Mouse (Mus musculus) forebrain, embryonic 14.5 days (tissue): Measurements from ENCODE around the gene Epb42. TPM values are rescaled to one million over a fixed set of nuclear protein-coding genes. Genes with fewer than 3 reads are reported as not detected.

ENCODE experiments used
- ATAC-seq: fragments of 200-750 bp; cut with Nextera tagmentation; 2 replicates; pipeline ENCODE4 v1.8.0; 2017; ENCODE audit warnings: mild to moderate bottlenecking, moderate library complexity
- DNase-seq: peaks from one replicate; pipeline ENCODE4 v3.0.0-alpha.2; 2015; ENCODE audit warnings: low spot score
- H3K27ac ChIP-seq: fragments of 300-500 bp; sonication (generic); 2 replicates; pipeline ENCODE4 v1.5.1; 2014; ENCODE audit warnings: low read depth, mild to moderate bottlenecking, control low read depth, low read length, moderate library complexity
- H3K27me3 ChIP-seq: fragments of 300-500 bp; sonication (generic); replicated peaks from 2 replicates; pipeline ENCODE4 v1.6.1; 2014; ENCODE audit warnings: low read length, control low read depth, mixed read lengths; ENCODE audit not compliant: control insufficient read depth, insufficient read depth
- H3K36me3 ChIP-seq: fragments of 300-500 bp; sonication (generic); 2 replicates; pipeline ENCODE4 v1.6.1; 2014; ENCODE audit warnings: low read length, control low read depth; ENCODE audit not compliant: control insufficient read depth, insufficient read depth
- H3K4me1 ChIP-seq: fragments of 300-500 bp; sonication (generic); 2 replicates; pipeline ENCODE4 v1.6.1; 2014; ENCODE audit warnings: antibody characterized with exemption, low read length, control low read depth; ENCODE audit not compliant: control insufficient read depth, insufficient read depth
- H3K4me2 ChIP-seq: fragments of 300-500 bp; sonication (generic); 2 replicates; pipeline ENCODE4 v1.6.1; 2014; ENCODE audit warnings: mild to moderate bottlenecking, control low read depth, low read length
- H3K4me3 ChIP-seq: fragments of 300-500 bp; sonication (generic); 2 replicates; pipeline ENCODE4 v1.5.1; 2014; ENCODE audit warnings: low read depth, low read length, control low read depth
- H3K9ac ChIP-seq: fragments of 300-500 bp; sonication (generic); 2 replicates; pipeline ENCODE4 v1.6.1; 2014; ENCODE audit warnings: mild to moderate bottlenecking, low read length, control low read depth, moderate library complexity
- H3K9me3 ChIP-seq: fragments of 300-500 bp; sonication (generic); replicated peaks from 2 replicates; pipeline ENCODE4 v1.6.1; 2016; ENCODE audit warnings: low read length, control low read depth, mixed read lengths; ENCODE audit not compliant: control insufficient read depth
- WGBS: fragments of 180-500 bp; shearing (Covaris S2); extraction: QIAGEN DNeasy Blood & Tissue Kit; methylation state at CpG from one replicate; pipeline ENCODE4 v1.1.7; 2014; 5-methylcytosine and 5-hydroxymethylcytosine counted together
- polyA plus RNA-seq: library from polyadenylated mRNA; unstranded; fragments of >200 nt; fragmentation: Nextera tagmentation; extraction: Ambion mirVana; gene quantifications from 2 replicates; pipeline ENCODE4 v1.2.1, GENCODE M21; 2014

Gene Epb42
- 0.13 and 0.32 TPM in 2 replicates for polyA plus RNA-seq

DNA sequence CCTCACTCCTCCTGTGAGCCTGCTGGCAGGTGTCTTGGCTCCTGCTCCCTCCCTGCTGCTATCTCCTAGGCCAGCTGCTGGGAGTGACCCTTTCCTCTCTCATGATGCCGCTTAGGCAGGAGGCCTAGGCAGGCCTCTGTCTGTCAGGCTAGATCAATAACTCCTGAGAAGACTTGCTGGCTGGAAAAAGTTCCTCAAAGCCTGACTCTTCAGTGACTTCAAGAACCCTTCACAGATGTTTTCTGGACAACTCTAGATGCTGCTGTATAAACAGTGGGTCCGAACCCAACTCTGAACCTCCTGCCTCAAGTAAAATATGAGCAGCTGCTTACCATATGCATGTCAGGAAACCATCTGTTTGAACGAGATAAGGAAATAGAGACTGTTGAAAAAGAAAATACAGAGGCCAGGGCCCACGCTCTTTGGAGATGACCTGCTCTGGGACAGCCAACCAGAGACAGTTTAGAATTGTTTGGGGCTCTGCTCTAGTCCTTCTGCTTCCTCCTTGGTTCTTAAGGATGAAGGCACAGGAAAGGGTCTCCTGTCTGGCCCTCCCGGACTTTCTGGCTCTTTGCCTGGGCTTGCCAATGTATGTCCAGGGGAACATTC lies at the start of gene Epb42:
Epb42 (minus strand) TSS at position 340 of the 609 bp plus-strand sequence.
- Histone ChIP-seq H3K4me3 (no peak within 1 kb of the TSS), H3K27ac (no peak within 1 kb of the TSS)
- WGBS: 74% methylated on average over 5 of the region's 5 CpGs

DNA sequence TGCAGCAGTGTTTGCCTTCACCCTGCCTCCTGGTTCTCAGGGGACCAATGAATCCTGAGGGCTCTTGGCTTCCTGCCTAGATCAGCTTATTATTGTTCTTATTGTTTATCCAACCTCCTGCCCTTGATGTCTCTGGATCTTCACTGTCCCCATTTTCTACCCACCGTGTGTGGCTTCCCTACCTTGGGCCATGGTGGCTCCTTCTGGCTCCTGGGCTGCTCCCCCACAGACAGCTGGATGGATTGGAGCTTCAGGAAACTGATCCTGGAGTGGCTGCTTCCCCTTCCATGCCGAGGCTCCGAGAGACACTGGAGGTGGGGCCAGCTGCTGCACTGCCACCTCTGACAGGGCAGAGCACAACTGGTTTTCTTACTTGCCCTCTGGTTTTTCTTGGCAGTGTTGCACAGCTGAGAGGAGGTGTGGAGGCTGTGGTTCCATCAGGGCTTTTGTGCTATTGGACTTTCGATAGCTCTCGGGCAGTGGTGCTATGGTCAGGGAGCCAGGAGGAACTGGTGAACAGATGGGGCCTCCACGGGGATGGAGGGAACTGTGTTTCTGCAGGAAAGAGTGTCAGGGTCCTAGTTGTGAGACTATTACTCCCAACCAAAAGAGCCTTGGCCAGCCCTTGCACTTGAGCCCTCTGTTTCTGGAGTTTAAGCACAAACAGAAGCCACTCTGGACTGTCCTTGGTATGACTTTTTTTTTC lies 48.8 kb upstream of the Epb42 start, which contains the start of gene Tgm5:
Tgm5 (minus strand) TSS at position 362 of the 706 bp plus-strand sequence.
- H3K36me3 ChIP-seq: no peaks in the 10 kb centered on the region
- DNase-seq: no peak
- H3K4me2 ChIP-seq: no peak within 1 kb of the TSS
- no peaks in the 10 kb centered on the region for H3K9me3 ChIP-seq
- 62% methylated on average over 6 of the region's 6 CpGs for WGBS
- no peak within 1 kb of the TSS for H3K4me3 ChIP-seq
- H3K9ac ChIP-seq: no peak within 1 kb of the TSS
- no peak within 1 kb of the TSS for H3K27ac ChIP-seq
- H3K4me1 ChIP-seq: no peaks in the 10 kb centered on the region
- H3K27me3 ChIP-seq: no peaks in the 10 kb centered on the region
- ATAC-seq: no peak

More for the DNA sequence above, at the start of gene Epb42:
- ATAC-seq: no peak
- Histone ChIP-seq H3K27me3 (no peaks in the 10 kb centered on the region), H3K4me2 (no peak within 1 kb of the TSS), H3K9ac (no peak within 1 kb of the TSS), H3K9me3 (no peaks in the 10 kb centered on the region), H3K36me3 (no peaks in the 10 kb centered on the region), H3K4me1 (no peaks in the 10 kb centered on the region)
- DNase-seq: no peak

DNA sequence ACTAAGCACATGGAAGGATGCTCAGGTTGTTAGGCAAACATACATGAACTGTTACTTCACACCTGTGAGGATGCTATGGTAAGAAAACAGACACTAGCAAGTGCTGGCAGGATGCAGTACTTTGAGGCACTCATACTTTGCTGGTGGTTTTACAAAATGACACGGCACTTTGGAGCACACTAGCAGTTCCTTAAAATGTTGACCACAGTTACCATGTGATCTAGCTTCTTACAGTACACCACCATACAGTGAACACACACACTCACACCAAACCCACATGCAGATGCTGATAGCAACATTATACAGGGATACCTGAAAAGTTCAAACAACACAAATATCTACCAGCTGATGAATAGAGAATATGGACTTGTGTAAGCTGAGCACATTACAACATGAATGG lies 45.8 kb upstream of the Epb42 start:
- 89% methylated on average over 1 of the region's 1 CpGs for WGBS
- H3K27ac ChIP-seq: no peak overlapping the region
- H3K27me3 ChIP-seq: no peaks in the 10 kb centered on the region
- H3K36me3 ChIP-seq: no peaks in the 10 kb centered on the region
- DNase-seq (no peak), ATAC-seq (no peak)
- H3K4me1 ChIP-seq: no peaks in the 10 kb centered on the region
- no peak overlapping the region for H3K9ac ChIP-seq
- no peaks in the 10 kb centered on the region for H3K9me3 ChIP-seq
- H3K4me3 ChIP-seq: no peak overlapping the region
- no peak overlapping the region for H3K4me2 ChIP-seq

DNA sequence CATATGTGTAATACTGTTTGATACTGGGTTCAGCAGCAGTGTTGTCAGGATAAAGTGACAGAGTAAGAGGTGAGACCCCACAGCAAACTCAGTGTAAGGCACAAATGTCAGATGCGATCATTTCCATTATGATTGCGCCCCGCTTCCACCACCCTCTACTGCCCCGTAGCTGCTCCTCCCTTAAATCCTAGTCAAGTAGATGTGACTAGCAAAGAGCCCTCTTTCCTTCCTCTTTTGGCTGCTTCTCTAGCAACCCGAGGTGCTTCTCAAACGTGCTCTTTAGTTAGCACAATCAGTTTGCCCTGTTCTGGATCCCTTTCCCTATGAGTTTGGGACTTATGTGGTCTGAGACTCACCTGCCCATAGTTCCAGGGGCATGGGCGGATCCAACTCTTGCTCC lies 37.9 kb upstream of the Epb42 start:
- H3K27me3 ChIP-seq: no peaks in the 10 kb centered on the region
- H3K4me1 ChIP-seq: no peaks in the 10 kb centered on the region
- H3K4me3 ChIP-seq: no peak overlapping the region
- 82% methylated on average over 7 of the region's 7 CpGs for WGBS
- H3K4me2 ChIP-seq: no peak overlapping the region
- no peak overlapping the region for H3K9ac ChIP-seq
- ATAC-seq (no peak), DNase-seq (no peak)
- no peak overlapping the region for H3K27ac ChIP-seq
- H3K36me3 ChIP-seq: no peaks in the 10 kb centered on the region
- no peaks in the 10 kb centered on the region for H3K9me3 ChIP-seq

DNA sequence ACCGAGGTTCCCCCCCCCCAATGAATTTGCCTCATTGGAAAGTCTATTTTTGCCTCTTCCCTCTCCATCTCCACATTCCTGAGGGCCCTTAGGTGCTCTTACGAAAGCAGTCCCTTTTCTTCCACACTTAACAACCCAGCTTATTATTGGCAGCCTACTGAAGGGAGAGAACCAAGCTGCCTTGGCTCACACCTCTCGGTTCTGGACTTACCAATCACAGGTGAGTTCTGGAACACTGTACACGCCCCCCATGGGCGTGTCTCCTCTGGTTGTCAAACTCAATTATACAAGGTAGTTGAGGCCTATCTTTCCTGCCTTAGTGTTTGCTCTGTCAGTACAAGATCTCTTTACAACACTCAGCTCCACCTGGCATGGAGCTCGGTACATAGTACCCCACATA lies 35.0 kb upstream of the Epb42 start:
- Histone ChIP-seq H3K9me3 (no peaks in the 10 kb centered on the region), H3K4me1 (no peaks in the 10 kb centered on the region), H3K36me3 (no peaks in the 10 kb centered on the region), H3K9ac (no peak overlapping the region), H3K4me2 (no peak overlapping the region), H3K27ac (no peak overlapping the region), H3K27me3 (no peaks in the 10 kb centered on the region), H3K4me3 (no peak overlapping the region)
- WGBS: 82% methylated on average over 6 of the region's 6 CpGs
- ATAC-seq (no peak), DNase-seq (no peak)

DNA sequence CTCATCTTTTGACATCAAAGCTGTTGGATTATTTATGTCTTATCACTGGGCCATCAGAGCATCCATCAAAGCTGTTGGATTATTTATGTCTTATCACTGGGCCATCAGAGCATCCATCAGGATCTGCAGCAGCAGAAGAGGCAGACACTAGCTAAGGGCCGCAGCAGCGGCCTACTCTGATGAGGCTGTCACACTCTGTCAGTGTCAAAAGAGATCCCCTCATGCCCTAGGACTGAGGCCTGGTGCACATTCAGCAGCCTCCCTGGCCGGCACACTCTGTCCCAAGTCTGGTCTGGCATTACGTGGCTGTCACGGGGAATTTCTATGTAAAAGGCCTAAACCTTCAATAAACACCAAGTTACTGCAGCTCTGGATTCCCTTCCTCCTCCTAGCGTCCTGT lies 32.6 kb upstream of the Epb42 start:
- Histone ChIP-seq H3K9me3 (no peaks in the 10 kb centered on the region), H3K4me3 (no peak overlapping the region), H3K9ac (no peak overlapping the region), H3K4me1 (no peaks in the 10 kb centered on the region), H3K27me3 (no peaks in the 10 kb centered on the region), H3K27ac (no peak overlapping the region), H3K36me3 (no peaks in the 10 kb centered on the region), H3K4me2 (no peak overlapping the region)
- ATAC-seq (no peak), DNase-seq (no peak)
- 83% methylated on average over 6 of the region's 6 CpGs for WGBS

DNA sequence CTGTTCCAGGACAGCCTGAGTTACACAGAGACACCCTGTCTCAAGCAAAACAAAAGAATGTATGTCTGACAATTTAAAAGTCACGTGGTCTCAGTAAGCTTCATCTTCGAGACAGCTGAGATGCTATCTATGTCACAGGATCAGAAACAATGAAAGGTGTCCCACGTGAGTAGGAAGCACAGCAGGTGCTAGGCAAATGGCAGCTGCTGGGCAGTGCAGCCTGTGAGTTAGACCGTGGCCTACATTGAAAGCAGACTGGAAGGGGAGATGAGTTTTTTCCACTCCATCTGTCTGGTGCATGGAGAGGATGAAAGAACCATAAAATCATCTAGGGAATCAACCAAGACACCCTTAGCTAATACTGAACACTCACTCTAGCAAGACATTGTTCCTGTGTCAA lies 30.2 kb upstream of the Epb42 start:
- no peak overlapping the region for H3K4me3 ChIP-seq
- no peak for DNase-seq
- WGBS: 69% methylated on average over 4 of the region's 4 CpGs
- no peaks in the 10 kb centered on the region for H3K9me3 ChIP-seq
- ATAC-seq: no peak
- no peak overlapping the region for H3K4me2 ChIP-seq
- H3K4me1 ChIP-seq: no peaks in the 10 kb centered on the region
- no peaks in the 10 kb centered on the region for H3K27me3 ChIP-seq
- H3K27ac ChIP-seq: no peak overlapping the region
- no peak overlapping the region for H3K9ac ChIP-seq
- H3K36me3 ChIP-seq: no peaks in the 10 kb centered on the region

GRCm38 (mm10) chr2:121061315-121061714 lies 24.4 kb upstream of the Epb42 start:
- no peak overlapping the region for H3K4me2 ChIP-seq
- H3K9ac ChIP-seq: no peak overlapping the region
- H3K9me3 ChIP-seq: no peaks in the 10 kb centered on the region
- 92% methylated on average over 2 of the region's 2 CpGs for WGBS
- H3K36me3 ChIP-seq: no peaks in the 10 kb centered on the region
- no peaks in the 10 kb centered on the region for H3K27me3 ChIP-seq
- no peak overlapping the region for H3K27ac ChIP-seq
- DNase-seq: no peak
- no peak for ATAC-seq
- no peaks in the 10 kb centered on the region for H3K4me1 ChIP-seq
- no peak overlapping the region for H3K4me3 ChIP-seq

GRCm38 (mm10) chr2:121057997-121058396 lies 21.1 kb upstream of the Epb42 start:
- DNase-seq: no peak
- Histone ChIP-seq H3K9me3 (no peaks in the 10 kb centered on the region), H3K4me2 (no peak overlapping the region), H3K9ac (no peak overlapping the region), H3K27ac (no peak overlapping the region), H3K36me3 (no peaks in the 10 kb centered on the region), H3K4me3 (no peak overlapping the region), H3K4me1 (no peaks in the 10 kb centered on the region), H3K27me3 (no peaks in the 10 kb centered on the region)
- WGBS: 78% methylated on average over 6 of the region's 6 CpGs
- no peak for ATAC-seq
